Mouse (Mus musculus) megakaryocyte, adult 5-6 weeks (primary cell): ENCODE data around the gene Rbms1. TPM values are rescaled to one million over a fixed set of nuclear protein-coding genes. Genes with fewer than 3 reads are reported as not detected.

Experiments
- ATAC-seq: 2 replicates; pipeline ENCODE4 v1.8.0; 2016; ENCODE audit warnings: mild to moderate bottlenecking, inconsistent platforms; ENCODE audit not compliant: poor library complexity, severe bottlenecking
- total RNA-seq, 2 experiments: library from RNA; stranded (forward) in 1 of 2; stranded (reverse) in 1 of 2; fragments of 153-499, 151-499 nt in 1 of 2; fragments of 221-1000, 200-1000 nt in 1 of 2; gene quantifications; 2 replicates each; pipeline versions ENCODE4 v1.2.3 to v1.2.4; 2015 to 2017

The Rbms1 gene
- total RNA-seq, 2 experiments from 2014 or later = 97.8 to 115 TPM

DNA sequence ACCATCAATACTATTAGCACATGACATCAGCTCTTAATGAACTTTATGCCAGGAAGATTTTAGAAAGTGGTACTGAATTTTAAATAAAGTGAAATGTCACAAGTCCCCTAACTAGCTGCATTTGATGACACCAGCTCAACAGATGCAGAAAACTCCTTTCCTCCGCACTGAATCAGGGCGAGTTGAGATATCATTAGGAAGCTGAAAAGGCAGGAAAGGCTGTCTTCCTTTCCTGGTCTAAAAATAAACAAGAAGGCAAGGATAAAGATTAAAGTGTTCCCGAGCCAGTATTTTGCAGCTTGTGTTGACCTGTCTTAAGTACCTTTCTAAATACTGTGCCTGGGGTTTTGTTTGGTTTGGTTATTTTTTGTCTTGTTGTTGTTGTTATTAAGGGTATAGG, 42.9 kb downstream of the Rbms1 start:
- no peak for ATAC-seq

DNA sequence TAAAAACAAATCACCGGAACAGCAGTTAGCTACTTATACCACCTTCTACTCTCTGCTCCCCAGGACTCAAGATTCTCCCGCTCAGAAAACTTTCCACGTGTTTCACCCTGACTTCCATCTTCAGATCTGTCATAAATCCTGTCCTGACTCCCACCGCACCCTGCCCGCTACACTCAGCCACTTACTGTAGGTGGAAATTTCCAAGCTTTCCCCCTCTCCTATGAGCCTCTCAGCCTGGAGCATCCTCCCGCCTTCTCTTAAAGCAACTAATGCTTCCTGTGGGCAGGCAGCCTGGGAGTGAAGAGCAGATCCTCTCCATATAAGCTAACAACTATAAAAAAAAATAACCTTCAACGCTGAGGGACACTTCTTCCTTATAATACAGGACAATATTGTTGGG, 44.6 kb downstream of the Rbms1 start:
- ATAC-seq = no peak

DNA sequence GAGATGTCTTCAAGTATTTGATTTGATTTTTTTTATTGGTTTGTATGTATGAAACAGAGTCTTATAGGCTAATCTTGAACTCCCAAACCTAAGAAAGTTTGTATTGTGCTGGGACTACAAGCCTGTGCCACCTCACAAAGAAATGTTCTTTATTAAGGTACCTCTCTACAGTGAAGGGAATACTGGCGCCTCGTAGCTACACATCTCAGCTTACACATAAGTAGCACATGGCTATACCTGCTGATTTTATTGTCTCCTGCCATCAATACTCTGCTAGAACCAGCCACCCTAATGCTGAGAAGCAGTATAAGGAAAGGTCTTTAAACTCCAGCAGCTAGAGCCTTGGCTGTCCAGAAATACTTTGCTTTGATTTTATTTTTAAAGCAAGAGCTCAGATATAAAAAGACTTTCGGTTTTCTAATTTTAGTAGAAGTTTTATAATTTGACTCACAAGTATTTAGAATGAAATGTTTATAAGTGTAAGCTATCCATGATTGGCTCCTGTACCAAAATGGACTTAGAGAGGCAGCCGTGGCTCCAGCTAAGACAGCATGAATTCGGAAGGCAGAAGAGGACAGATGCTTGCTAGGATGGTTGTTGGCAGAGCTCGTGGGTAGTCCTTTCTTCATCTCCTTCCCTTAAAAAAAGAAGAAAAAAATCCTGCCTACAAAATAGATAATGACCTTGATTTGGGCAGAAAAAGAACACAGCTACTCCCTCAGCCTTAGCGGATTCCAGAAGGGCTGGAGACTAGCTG, 48.3 kb downstream of the Rbms1 start:
- no peak for ATAC-seq

DNA sequence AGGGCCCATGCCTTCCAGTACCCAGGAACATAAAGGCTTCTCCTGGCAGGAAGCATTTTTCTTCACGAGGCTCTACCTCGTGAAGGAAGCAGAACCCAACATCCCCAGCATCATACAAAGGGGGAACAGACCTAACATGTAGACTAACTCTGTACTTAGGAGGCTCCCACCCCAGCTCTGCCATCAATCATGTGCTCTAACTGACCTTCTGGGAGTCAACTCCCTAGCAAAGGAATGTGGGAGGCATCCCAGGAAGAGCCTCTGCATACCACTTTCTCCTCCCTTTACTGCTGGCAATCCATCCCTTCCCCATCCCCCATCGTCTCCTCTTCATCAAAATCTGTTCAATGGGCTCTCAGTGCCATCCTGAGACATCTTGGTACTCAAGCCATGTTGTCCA, 49.7 kb downstream of the Rbms1 start:
- ATAC-seq = no peak

DNA sequence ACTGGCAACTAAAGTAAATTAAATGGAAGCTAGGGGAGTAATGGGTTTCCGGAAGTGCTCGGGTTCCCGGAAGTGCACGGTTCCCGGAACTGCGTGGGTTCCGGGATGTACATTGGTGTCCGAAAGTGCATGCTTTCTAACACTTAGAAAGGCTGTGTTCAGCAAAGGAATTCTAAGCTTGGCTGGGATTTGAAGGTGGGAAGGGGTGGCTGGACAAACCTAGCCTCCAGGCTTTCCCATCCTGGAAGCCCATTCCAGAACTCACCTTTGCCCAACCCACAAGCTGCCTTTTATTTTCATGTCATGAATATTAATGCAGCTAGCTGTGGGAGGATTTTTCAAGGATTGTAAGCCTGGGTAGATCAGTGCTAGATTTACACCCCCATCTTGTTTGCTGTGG, 51.3 kb downstream of the Rbms1 start:
- no peak for ATAC-seq

DNA sequence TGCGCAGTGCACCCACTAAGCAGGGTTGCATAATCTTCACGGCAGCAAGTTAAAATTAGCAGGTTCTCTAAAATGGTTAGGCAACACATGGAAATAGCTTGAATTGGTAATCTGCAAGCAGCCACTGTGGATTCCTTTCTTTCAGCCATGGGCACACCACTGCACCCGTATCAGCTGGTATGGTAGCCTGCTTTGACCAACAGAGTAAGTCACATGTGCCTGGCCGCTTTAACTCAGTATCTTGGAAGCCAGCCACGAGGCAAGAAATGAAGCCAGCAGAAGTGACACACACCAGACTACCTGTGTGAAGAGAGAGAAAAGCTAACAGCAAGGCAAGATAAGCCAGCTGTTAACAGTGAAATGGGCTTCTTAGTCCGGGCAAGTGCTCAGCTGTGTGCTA, 52.2 kb downstream of the Rbms1 start:
- ATAC-seq = peak; percentile 97

DNA sequence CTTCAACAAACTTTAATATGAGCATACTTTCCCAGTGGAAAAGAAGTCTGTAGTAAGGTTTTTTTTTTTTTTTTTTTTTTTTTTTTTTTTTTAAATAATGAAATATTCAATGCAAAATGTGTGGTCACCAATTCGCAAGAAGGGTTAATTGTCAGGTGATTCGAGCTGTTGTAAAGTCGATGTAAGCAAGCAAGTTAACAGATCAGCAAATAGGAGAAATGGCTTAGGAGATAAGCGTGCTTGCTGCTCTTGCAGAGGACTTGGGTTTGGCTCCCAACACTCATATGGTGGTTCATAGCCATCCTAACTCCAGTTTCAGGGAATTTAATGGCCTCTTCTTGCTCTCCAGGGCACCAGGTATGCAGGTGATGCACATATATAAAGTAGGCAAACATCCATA, 54.4 kb downstream of the Rbms1 start:
- ATAC-seq = no peak

DNA sequence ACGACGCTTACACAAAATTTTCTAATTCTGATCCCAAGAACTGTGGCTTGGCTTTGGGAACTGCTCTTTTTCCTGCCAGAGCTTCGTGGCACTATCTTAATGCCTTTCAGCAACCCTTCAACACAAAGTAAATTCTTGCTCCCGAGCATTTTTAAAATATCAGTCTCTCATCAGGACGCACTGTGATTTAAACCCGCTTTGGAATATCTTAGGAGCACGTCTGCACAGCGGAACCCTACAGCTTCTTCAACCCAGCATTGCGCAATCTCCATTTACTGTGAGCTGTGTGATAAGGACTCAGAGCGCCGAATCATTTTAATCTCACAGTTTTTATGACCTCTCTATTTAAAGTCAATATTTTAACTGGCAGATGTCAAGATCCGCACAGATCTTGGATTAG, 54.9 kb downstream of the Rbms1 start:
- ATAC-seq = no peak

DNA sequence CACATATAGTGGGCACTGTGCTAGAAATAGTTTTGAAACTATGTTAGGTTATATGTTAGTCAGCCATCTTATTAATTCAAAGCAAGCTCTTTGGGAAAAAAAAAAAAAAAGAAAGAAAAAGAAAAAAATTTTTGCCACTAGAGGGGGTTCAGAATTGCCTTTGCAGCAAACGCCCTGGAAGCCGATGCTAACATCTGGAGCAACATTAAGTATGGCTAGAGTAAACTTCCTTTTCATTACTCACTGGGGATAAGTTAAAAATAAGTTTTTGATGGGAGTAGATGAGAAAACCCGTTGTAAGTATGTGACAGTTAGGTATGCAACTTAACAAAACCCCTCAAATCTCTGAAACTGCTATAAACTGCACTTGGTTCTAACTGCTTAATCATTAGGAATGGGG, 57.7 kb downstream of the Rbms1 start:
- ATAC-seq = no peak

DNA sequence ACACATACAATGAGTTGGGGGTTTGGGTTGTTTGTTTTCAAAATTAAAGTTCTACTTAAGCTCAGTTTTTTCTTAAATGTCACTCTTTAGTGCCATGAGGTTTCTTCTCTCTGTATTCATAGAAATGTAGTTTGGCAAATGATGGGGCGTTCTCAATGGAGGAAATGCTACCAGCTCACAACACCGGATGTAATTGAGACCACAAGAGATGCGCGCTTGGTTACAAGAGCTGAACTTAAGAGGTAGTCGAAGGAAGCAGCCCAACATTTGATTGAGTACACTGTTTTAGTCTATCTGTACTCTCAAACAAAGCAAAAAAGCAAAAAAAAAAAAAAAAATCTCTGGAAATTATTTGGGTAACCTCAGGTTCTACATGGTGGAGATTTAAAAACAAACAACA, 58.9 kb downstream of the Rbms1 start:
- 0 out of 2 replicates have a peak, but pooled peaks have one; percentile 19 for ATAC-seq

DNA sequence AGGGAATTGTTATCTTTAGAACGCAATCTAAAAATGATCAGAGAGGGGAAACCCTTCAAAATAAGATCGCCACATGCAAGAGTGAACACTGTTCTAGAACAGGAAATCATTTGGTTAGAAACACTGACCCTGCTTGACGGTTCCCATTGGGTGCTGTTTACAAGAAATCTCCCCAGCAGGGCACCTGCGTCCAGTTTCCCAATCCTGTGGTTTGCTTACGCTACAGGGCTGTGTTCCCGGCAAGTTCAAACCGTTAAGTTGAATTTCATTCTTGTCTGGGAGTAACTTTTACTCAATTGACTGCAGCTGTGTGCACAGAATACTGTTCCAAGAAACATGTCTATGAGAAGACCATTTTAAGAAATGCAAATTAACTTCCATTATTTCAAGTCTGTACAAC, 59.5 kb downstream of the Rbms1 start:
- ATAC-seq = peak; percentile 72

DNA sequence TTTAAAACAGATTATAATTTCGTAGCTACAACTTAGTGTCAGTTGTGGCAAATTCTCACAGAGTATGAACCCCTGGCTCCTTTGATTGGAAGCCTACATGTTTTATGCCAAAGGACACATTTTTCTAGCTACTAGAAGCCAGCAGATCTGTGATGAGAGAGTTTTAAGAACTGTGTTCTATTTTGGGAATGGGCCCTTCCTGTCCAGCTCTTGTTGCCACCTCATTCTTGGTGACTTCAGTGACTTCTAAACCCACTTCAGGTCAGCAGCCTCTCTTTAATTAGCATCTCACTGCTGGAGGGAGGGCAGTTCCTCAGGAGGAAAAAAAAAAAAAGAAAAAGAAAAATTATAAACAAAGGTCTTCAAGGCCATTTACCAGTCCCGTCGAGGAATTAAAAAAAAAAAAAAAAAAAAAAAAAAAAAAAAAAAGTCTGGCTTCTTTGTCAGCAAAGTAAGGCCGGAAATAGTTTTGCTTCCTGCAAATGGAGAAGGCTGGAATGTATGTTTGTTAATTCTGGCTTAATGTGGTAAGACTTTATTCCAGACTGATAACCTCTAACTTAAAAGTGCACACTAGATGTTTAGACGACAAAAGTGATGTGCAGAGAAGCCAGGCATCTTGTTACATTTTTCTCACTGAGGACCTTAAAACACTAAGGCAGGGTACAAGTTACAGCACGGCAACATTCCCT, 60.4 kb downstream of the Rbms1 start:
- ATAC-seq = no peak

DNA sequence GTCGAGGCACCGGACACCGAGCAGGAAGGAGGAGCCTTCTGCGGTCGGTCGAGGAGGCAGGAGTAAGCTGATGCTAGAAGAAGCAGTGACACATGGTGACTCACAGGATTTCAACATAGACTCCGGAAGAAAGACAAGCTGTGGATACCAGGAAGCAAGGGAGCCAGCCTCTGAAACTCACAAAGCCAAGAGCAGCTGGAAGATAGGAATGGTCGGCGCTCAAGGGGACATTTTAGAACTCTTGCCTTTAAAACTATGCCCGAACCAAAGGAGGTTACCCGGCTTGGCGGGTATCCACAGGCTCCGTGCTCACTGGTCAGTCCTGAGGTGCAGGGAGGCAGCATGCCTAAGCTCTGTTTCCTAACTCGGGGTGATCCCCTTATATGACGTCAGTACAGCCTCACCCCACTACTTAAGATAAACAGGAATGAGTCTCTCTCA, 61.5 kb downstream of the Rbms1 start:
- ATAC-seq = peak; percentile 90

DNA sequence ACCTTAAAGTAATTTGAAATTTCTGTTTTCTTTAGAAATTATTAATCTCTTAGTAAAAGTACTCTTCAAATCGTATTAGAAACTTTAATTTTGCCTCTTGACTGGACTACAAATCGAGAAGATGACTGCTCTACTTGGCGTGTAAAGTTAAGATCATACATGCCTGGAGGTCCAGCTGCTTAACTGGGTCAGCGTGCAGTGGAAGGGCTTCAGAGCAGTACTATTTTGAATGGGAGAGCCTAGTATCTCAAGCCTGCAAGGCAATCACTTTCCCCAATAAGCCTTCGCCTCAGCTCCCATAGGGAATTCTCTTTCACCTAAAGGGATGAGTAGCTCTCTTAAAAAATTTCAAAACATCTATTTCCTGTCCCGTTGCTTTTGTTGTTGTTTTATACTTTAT, 62.0 kb downstream of the Rbms1 start:
- ATAC-seq = no peak

DNA sequence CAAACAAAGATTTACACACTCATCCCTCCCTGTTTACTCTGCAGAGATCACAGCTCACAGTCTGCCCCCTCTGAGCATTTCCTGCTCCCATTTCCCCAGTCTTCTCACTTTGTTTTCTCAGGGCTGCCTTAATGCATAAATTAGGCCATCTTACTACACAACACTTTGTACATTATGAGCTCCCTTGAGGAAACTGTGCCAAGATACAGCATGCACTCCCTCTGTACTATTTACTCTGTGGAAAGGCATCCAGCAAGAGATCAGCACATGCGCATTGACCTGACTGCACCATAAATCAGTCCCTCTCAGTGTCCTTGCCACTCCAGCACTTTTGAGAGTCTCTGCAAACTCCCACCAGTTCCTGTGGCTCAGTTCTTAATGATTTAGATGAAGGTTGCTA, 70.0 kb downstream of the Rbms1 start:
- no peak for ATAC-seq

DNA sequence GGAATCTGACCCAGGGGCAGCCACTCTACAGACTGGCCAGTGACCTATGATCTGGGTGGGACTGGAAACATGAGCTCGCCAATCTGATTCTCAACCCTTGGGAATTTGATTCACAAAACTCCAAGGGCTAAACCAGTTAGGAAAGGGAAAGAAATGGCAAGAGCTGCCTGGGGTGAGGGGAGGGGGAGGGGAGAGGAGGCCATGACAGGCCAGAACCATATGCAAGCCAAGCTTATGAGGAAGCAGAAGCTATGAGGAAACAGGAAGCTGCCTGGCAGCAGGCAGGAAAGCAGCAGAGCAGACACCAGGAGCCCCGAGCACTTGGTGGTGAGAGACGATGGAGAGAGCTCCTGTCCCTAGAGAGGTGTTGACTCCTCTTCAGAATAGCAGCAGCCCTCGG, 79.1 kb downstream of the Rbms1 start:
- peak; percentile 87 for ATAC-seq

DNA sequence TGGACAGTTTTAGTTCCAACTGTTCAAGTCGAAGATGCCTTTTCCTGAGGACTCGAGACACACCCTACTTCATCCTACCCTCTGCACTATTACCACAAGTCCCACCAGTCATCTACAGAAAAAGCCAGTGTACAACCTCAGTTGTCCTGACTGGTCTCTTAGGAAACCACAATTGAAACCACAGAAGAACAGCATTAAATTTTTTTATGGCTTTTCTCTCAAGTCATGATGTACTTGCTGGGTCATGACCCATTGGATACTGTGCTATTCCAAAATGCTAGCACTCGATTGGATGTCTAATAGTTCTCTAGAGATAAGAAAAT, 80.0 kb downstream of the Rbms1 start:
- ATAC-seq = no peak

DNA sequence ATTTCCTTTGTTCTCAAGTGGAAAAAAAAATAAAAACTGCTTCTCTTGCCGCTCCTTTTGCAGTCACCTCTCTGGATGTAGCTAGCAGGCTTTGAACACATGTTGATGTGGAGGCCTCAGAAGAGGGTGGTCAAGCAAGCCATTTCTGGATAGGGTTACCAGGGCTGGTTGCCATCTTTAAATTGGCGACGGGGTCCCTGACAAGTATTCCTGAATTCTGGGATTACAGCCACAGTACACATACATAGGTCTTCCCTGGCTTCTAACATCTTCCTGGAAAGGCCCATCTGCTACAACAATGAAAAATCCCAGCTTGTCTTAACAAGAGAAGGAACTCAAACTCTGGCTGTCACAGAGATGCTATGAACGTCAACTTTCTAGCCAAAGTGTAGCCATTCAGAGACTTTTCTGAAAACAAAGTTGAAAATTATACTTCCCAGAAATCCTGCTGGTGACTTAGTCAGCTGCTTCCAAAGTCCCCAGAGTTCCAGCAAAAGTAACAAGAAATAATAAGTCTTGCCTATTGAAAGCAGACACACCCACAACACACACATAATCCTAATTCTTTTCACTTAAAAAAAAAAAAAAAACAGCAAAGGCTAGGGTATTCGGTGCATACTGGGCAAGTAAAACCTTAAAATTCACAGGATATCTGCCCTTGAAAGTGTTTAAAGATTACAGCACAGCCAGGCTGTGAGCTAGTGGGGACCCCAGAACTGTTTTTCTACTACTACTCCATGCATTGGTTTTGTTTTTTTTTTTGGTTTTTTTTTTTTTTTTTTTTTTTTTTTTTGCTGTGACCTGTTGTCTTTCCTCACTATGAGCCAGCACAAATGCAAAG, 80.6 kb downstream of the Rbms1 start:
- no peak for ATAC-seq

DNA sequence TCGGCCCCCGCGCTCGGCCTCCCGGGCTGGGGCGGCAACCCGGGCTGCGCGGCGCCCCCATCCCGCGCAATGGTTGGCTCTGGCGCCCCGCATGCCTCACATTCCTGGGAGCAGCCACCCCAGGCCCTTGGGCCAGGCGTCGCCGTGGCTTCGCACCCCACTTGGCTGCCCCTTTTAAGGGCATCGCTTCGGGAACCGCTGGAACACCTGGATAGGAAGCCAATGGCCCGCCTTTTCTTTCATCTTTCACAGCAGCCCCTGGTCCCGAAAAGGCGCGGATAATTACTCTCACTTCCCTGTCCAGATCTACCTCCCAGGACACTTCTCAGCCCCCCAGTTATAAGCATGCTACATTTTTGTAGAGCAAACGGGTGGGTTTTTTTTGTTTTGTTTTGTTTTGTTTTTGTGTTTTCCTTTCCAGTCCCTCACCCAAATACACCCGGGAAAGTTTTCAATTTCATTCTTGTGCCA, 81.4 kb downstream of the Rbms1 start:
- no peak for ATAC-seq

DNA sequence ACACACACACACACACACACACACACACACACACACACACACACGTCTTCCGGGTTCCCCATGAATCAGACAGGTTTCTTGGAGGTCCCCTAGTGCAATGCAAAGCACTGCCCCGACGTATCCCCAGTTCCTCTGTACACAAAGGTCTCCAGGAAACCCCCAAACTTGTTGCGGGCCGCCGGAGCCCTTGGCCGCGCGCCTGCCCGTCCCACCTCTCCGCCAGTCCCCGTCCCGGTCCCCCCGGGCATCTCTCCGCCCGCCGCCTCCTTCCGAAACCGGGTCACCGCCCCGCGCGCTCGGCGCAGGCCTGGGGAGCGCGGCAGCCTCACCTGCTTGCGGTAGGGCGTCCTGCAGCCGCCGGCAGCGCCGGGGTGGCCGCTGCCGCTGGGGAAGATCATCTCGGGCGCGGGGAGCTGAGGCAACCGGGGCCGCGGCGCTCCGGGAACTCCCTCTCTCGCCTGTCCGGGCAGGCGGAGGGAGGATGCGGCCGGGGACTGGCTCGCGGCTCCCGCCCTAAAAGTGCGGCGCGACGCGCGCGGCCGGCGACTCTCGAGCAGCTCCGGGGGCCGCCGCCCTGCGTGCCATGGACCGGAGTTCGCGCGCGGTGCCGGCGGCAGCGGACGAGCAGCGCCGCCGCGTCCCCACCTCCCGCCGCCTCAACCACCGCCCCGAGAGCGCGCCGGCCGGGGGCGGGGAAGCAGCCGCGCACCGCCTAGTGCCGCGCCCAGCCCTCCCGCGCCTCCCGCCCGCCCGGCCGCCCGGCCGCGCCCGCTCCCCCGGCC, 82.0 kb downstream of the Rbms1 start:
- ATAC-seq = peak; percentile 53
